Mouse (Mus musculus) adrenal gland (tissue): ENCODE measurements around the gene Tma7.

Experiments
- intact Hi-C: fragments of 180-260 bp; cut with DNase I; formaldehyde crosslinking; loops from one replicate; pipeline ENCODE4 v1.15.1; 2025

Gene Tma7

DNA sequence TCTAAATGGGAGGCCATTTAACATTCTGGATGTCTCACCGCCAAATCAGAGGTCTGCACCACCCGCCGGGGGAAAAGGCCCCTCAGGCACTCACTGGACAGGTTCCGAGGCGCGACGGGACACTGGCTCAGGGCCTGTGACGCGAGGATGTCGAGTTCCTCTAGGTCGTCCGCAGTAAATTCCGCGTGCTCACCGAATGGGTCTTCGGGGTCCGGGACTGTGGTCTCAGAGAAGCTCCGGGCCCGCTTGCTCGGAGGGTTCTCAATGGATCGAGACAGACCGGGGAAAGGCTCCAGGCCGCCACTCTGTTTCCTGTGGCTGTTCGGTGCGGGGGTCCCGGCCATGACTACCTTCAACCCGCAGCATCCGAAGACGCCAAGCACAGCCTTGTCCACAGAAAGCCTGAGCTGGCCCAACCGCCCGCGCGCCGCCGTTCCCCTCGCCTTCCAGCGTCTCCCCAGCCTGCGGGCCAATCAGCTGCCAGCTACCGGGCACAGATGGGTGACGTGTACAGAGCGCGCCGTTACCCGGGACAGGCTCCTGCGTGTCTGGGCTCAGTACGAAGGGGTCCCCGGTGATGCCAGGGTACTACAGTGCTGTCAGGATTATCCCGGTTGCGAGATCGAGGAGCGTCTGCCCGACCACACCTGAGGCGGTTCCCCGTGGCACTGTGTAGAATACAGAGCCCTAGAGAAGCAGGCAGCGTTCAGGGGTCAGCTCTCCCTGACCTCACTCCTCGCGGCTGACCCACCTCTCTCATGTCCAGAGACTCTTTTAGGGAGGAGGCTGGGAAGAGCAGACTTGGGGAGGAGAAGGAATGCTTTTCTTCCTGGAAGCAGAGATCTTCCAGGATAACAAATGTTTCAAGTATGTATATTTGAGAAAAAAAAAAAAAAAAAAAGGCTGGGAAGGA is 8.5 kb downstream of the Tma7 start, which contains the start of gene Atrip:
TSS of gene Atrip (minus strand) at position 464 of the 913 bp plus-strand sequence.
- intact Hi-C loops = no loop called here

DNA sequence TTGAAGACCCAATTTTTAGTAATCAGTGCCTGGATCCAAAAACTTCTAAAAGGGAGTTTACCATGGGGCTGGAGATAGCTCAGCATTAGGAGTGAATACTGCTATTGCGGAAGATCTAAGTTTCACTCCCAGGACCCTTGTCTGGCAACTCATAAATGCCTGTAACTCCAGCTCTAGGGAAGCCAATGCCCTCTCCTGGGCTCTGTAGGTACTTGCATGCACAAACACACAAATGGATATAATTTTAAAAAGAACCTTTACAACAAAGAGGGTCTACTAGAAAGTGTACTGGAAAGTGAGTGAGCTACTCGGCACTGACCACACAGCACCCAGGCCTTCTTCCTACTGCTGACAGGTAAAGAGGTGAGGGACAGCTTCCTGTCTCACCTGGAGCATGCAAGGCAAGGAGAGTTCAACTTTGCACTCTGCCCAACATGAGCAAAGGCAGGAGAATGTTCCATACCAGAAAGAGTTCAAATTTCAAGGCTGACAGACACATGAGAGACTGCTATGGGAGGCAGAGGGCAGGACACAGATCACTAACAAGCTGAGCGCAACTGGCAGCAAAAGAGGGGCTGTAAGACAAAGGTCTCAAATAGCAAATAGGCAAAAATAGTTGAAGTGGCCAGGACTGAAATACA is 14.2 kb downstream of the Tma7 start:
- intact Hi-C loops = no loop called here

GRCm38 (mm10) chr9:109060898-109061295 is 21.5 kb downstream of the Tma7 start:
- intact Hi-C loops = no loop called here

- intact Hi-C loops = no loop called here
Observed at GRCm38 (mm10) chr9:109060184-109060897, 22.0 kb downstream of the Tma7 start.

- intact Hi-C loops = loop anchor here (5.0 kb wide), 2 partner anchors 57 to 122 kb away; partner anchors contain the start of gene Uqcrc1
Observed at GRCm38 (mm10) chr9:109059136-109059903, 23.1 kb downstream of the Tma7 start, which contains the start of gene Trex1. Gene Trex1 (minus strand): TSS chr9:109059734.

DNA sequence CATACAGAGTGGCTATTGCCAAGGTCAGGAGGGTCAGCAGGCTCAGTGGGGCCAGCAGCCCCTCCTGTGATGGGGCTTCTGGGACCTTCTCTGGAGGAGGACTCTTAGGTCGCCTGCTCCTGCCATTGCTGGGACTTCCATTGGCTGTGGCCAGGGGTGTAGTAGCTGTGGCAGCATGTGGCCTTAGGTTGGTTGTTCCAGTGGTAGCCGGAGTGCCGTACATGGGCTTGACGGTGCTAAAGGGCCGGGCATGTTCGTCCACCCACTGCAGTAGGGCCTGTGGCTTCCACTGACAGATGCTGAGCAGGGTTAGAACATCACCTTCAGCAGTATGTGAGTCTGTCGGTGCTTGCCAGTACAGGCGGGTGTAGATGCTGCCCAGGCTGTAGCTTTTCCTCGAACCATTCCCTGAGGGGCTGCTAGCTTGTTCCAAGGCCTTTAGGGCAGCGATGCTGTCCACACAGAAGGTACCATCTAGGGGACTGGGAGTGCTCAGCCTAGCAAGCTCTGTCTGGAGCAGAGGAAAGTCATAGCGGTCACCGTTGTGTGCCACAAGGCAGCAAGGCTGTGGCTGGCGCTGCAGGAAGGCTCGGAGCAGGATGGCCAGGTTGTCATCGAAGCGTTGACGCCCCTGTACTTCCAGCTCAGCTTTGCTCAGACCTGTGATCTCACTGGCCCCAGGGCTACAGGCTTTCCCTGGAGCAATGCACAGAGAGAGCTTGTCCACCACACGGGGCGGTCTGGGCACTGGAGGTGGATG is 24.2 kb downstream of the Tma7 start:
- intact Hi-C loops = loop anchor here (5.0 kb wide), 2 partner anchors 56 to 121 kb away; partner anchors contain the start of gene Uqcrc1

DNA sequence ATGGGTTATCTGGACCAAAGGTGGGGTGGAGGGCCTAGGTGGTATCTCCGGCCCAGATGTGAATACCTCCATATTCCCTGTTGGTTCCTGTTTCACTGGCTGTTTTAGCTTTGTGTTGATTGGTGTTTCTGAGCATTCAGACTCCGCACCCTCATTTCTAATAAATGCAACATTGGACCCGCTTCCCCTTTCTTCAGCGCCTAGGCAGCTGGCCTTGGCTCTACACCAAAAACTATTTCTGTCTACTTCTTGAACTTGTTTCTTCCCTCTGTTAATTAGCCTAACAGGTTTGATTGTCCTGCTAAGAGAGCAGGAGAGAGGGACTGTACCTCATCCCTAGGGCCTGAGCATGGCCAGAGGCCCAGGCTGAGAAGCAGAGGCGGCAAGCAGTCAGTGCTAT is 24.8 kb downstream of the Tma7 start:
- intact Hi-C loops = loop anchor here (5.0 kb wide), 2 partner anchors 55 to 120 kb away; partner anchors contain the start of gene Uqcrc1

DNA sequence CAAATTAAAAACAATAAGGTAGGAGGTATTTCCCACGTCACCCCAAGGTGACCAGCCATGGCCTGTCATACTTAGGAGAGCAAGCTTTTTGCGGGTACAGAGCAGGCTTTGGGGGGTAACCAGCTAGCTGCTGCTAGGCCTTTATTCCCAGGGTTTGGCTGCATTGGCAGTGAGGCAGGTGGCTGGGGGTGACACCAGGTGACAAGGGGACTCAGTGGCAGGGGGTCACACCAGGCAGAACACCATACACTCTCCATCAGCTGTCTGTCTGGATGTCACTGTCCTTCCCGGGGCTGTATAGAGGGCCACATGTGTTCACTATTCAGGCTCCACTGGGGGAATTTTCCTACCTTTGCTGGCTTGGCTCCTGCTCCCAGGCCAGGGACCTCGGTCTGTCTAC is 25.5 kb downstream of the Tma7 start:
- intact Hi-C loops = loop anchor here (5.0 kb wide), 2 partner anchors 55 to 120 kb away; partner anchors contain the start of gene Uqcrc1

DNA sequence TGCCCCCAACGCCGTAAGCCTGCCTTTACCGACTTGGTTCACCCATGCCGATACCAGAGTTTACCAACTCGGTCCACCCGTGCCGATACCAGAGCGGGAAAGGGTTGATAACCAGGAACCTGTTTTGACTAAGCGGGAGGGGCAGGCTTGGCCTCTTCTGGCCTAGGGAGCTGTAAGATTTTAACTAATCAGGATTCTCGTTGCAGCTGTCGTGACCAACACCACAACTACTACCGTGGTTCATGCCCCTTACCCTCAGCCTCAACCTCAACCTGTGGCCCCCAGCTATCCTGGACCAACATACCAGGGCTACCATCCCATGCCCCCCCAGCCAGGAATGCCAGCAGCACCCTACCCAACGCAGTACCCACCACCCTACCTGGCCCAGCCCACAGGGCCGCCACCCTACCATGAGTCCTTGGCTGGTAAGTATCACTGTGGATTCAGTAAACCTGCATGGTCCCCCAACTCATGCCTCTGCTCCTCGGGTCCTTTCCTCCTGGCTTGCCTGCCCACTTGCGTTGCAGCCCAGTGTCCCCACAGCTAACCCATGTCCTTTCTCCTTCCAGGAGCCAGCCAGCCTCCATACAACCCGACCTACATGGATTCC is 26.2 kb downstream of the Tma7 start:
- intact Hi-C loops = loop anchor here (5.0 kb wide), 2 partner anchors 54 to 119 kb away; partner anchors contain the start of gene Uqcrc1

DNA sequence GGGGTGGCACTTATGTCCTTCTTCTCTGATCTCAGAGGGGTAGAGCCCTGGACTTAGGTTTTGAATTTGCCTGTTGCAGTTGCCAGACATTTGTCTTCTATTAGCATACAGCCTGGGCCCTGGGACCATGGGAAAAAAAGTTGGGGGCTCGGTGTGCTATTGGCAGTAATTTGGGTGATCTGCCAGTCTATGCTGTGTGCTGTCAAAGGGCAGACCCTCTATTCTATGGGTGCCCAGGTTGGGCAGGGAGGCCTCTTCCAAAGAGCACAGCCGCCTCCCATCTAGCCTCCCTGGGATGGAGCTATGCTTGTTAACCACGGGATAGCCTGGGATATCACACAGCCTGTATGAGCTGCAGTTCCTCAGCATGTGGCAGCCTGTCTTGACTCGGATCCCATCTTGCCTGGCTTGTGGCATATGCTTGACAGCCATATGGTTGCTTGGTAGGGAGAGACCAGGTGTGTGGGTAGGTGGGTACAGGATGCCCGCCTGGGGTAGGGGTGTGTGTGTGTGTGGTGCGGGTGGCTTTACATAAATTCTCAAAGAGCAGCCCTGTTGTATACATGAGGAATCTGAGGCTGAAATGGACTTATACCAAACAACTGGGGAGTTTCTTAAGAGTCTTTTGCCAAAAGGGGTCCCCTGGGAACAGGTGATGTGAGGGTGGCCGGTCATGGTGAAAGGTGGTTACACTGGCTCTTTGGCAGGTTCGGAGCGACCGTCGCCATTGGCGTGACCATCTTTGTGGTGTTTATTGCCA is 26.9 kb downstream of the Tma7 start:
- intact Hi-C loops = loop anchor here (5.0 kb wide), 2 partner anchors 53 to 118 kb away; partner anchors contain the start of gene Uqcrc1

- intact Hi-C loops = loop anchor here (5.0 kb wide), 2 partner anchors 52 to 117 kb away; partner anchors contain the start of gene Uqcrc1
Observed at GRCm38 (mm10) chr9:109054712-109055111, 27.7 kb downstream of the Tma7 start.

DNA sequence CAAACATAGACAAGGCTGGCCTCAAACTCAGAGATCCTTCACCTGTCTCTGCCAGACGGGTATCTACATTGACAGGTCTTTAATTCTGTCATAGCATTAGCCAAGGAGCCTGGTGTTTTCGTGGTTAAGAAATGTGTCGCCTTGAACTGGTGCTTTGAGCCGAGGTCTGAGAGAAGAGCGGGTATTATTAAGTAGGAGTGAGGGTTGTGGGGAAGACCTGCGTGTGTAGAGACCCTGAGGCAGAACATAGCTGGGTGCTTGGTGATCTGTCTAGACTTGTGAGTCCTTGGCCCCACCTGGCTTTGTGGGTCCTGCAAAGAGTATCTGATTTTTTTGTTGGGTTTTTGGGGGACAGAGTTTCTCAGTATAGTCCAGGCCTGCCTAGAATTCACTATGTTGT is 28.5 kb downstream of the Tma7 start:
- intact Hi-C loops = no loop called here

DNA sequence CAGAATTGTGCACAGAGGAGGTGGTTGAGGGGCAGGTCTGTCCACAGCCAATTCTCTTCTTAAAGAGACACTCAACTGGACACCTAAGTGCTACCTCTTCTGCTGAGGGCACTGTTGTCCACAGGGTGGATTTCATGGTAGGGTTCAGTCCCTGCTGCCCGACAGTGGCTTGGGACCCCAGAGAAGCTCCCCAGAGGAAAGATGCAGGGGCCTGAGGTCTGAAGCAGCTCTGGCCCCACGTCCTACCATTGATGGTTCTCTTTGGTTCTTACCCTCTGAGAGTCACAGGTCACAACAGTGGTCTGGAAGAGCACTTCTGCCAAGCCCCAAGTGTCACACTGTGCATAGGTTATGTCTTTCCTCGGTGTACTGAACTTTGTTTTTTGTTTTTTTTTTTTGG is 29.0 kb downstream of the Tma7 start:
- intact Hi-C loops = no loop called here

DNA sequence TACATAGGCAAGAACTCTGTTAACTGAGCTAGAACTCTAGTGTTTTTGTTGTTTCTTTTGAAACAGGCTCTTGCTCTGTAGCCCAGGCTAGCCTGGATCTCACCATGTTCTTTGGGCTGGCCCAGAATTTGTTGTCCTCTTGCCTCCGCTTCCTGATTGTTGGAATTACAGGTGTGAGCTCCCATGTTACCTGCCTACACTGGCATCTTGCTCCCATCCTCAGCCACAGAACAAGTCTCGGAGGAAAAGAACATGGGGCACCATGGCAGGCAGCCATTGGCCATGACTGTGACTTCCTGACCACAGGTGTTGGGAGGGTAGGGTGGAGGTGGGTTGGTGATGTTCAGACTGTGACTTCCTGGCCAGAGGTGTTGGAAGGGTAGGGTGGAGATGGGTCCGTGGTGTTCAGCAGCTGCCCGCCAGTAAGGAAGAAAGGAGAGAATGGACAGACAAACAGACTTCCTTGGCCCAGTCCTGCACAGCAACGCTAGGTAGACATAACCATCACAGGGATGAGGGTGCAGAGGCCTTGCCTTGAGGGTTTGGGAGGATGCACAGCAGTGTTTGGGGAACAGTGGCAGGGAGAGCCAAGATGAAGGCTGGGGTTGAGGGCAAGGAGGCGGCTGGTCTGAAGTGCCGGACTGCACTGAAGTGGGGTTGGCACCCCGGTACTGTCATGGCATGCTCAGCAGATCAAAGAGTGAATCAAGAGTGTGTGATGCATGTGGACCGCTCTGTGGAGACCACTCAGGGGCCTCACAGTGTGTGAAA is 29.7 kb downstream of the Tma7 start:
- intact Hi-C loops = no loop called here

- intact Hi-C loops = no loop called here
Observed at GRCm38 (mm10) chr9:109051651-109052489, 30.5 kb downstream of the Tma7 start.

- intact Hi-C loops = no loop called here
Observed at GRCm38 (mm10) chr9:109051011-109051501, 31.3 kb downstream of the Tma7 start.

DNA sequence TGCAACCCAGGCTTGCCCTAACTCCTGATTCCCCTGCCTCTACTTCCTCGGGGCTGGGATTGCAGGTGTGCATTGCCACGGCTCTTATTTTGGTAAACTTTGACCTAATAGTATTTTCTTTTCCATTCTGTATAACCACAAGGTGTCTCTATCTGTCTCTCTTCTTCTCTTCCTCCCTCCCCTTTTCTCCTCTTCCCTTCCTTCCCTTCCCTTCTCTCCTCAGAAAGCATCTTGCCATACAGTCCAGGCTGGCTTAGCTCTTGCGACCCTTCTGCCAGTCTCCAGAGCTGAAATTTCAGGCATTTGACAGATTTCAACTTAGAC is 31.8 kb downstream of the Tma7 start:
- intact Hi-C loops = no loop called here
